Mouse (Mus musculus): ENCODE results near the gene Zfp507. TPM values are rescaled to one million over a fixed set of nuclear protein-coding genes. Genes with fewer than 3 reads are reported as not detected.
A peak's percentile ranks its signal among the peaks of the same experiment; 100 is the strongest.

Gene Zfp507
- polyA plus RNA-seq (2012; rRNA removed), result 2.8 and 3.9 TPM in 2 replicates
- 2.0 and 2.6 TPM in 2 replicates for polyA plus RNA-seq (2014; fragmentation: Nextera tagmentation; extraction: Ambion mirVana)

DNA sequence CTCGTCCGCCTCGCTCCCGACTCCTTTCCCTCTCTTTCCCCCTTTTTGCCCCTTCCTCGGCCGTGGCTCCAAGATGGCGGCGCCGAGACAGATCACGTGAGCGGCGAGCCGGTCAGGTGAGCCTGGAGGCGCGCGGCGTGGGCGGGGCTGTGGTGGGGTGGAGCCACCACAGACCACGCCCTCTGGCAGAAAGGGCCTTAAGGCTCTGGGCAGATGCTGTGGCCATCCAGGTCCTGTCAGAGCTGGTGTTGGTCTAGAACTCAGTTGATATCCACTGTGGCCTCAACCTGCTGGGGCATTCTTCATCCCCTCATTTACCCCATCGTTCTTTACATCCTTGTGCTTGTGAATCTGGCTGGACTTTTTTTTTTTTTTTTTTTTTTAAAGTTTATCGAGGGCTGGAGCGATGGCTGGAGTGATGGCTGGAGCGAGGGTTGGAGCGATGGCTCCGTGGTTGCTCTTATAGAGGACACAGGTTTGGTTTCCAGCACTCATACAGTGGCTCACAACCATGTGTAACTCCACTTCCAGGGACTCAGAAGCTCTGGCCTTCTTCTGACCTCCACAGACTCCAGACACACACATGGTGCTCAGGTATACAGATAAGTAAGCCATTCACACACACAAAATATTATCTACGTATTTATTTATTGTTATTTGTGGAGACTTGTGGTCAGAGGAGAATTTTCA, at the start of gene Zfp507:
Gene Zfp507 (minus strand): TSS at position 98 of the 690 bp plus-strand sequence.
- DNase-seq (ENCODE audit: low read depth in 3 of 3, low spot score in 3 of 3), result peak; percentile 67 to 72 (median 69)
- H3K36me3 ChIP-seq (replicated peaks; ENCODE audit: control insufficient read depth, insufficient read depth, low read depth), result peaks cover 23% of the 10 kb centered on the region
- H3K4me1 ChIP-seq (replicated peaks; ENCODE audit: control insufficient read depth in 2 of 2, insufficient read depth in 2 of 2, low read length in 1 of 2), result peaks cover 0 to 6% of the 10 kb centered on the region in 2 experiments; a peak in 2 of 4 replicates
- H3K27ac ChIP-seq, result peak within 1 kb of the TSS; percentile 63
- peak; percentile 93 for ATAC-seq (ENCODE audit: insufficient read depth)
- no peak for TF ChIP-seq CTCF (IDR thresholded peaks at IDR 0.05; ENCODE audit: low read depth)
- H3K9me3 ChIP-seq (ENCODE audit: control insufficient read depth, low read length), result no peaks in the 10 kb centered on the region
- peak within 1 kb of the TSS; percentile 91 to 95 for H3K4me3 ChIP-seq (ENCODE audit: insufficient read depth in 1 of 2, low read depth in 2 of 2, low read length in 2 of 2)
- H3K4me2 ChIP-seq (ENCODE audit: low read depth), result peak within 1 kb of the TSS; percentile 98
- H3K9ac ChIP-seq (replicated peaks), result peak within 1 kb of the TSS; percentile 94
- no peaks in the 10 kb centered on the region; the same call in 1 of the 2 replicates for H3K27me3 ChIP-seq (ENCODE audit: control insufficient read depth, insufficient read depth, low read length)
- 16% methylated on average over 26 of the region's 26 CpGs for WGBS (ENCODE audit: insufficient replicate concordance)

GRCm38 (mm10) chr7:35850426-35850825, 47.6 kb upstream of the Zfp507 start:
- H3K4me3 ChIP-seq (ENCODE audit: insufficient read depth in 1 of 2, low read depth in 2 of 2, low read length in 2 of 2), result no peak overlapping the region
- 59% methylated on average over 5 of the region's 5 CpGs for WGBS (ENCODE audit: insufficient replicate concordance)
- TF ChIP-seq CTCF (IDR thresholded peaks at IDR 0.05; ENCODE audit: low read depth) (no peak), EP300 (IDR thresholded peaks at IDR 0.05; ENCODE audit: low read depth) (no peak)
- no peaks in the 10 kb centered on the region for H3K4me1 ChIP-seq (replicated peaks; ENCODE audit: control insufficient read depth in 2 of 2, insufficient read depth in 2 of 2, low read length in 1 of 2)
- no peak overlapping the region for H3K27ac ChIP-seq
- no peak overlapping the region for H3K9ac ChIP-seq (replicated peaks)
- DNase-seq (ENCODE audit: low read depth in 3 of 3, low spot score in 3 of 3) (no peak), ATAC-seq (ENCODE audit: insufficient read depth) (no peak)
- no peak overlapping the region for H3K4me2 ChIP-seq (ENCODE audit: low read depth)
- no peaks in the 10 kb centered on the region for H3K27me3 ChIP-seq (ENCODE audit: control insufficient read depth, insufficient read depth, low read length)
- no peaks in the 10 kb centered on the region for H3K9me3 ChIP-seq (ENCODE audit: control insufficient read depth, low read length)
- H3K36me3 ChIP-seq (replicated peaks; ENCODE audit: control insufficient read depth, insufficient read depth, low read depth), result no peaks in the 10 kb centered on the region

DNA sequence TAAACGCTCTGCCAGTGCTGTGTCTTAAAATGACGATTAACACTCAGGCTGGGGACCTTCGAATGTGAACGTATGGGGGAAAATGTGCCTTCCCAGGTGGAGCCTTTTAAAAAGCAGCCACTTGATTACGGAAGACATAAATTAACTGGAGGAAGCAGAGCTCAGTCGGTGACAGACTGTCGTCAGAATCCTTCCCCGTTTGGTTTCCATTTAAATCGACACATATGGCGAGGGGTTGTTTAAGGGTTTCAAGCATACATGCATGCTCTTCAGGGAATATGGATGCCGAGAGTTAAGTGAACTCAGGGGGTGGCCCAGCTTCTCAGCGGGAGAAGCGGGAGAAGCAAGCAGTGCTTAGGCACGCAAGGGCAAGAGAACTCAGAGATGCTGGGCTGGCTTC, 45.7 kb upstream of the Zfp507 start:
- Histone ChIP-seq H3K27ac (no peak overlapping the region), H3K9me3 (ENCODE audit: control insufficient read depth, low read length) (no peaks in the 10 kb centered on the region), H3K4me2 (ENCODE audit: low read depth) (no peak overlapping the region), H3K4me1 (replicated peaks; ENCODE audit: control insufficient read depth in 2 of 2, insufficient read depth in 2 of 2, low read length in 1 of 2) (no peaks in the 10 kb centered on the region), H3K9ac (replicated peaks) (no peak overlapping the region), H3K36me3 (replicated peaks; ENCODE audit: control insufficient read depth, insufficient read depth, low read depth) (no peaks in the 10 kb centered on the region), H3K27me3 (ENCODE audit: control insufficient read depth, insufficient read depth, low read length) (no peaks in the 10 kb centered on the region), H3K4me3 (ENCODE audit: insufficient read depth in 1 of 2, low read depth in 2 of 2, low read length in 2 of 2) (no peak overlapping the region)
- no peak for TF ChIP-seq CTCF (IDR thresholded peaks at IDR 0.05; ENCODE audit: low read depth)
- TF ChIP-seq EP300 (IDR thresholded peaks at IDR 0.05; ENCODE audit: low read depth), result no peak
- no peak for DNase-seq (ENCODE audit: low read depth in 3 of 3, low spot score in 3 of 3)
- WGBS (ENCODE audit: insufficient replicate concordance), result 45% methylated on average over 14 of the region's 14 CpGs
- ATAC-seq (ENCODE audit: insufficient read depth), result no peak

DNA sequence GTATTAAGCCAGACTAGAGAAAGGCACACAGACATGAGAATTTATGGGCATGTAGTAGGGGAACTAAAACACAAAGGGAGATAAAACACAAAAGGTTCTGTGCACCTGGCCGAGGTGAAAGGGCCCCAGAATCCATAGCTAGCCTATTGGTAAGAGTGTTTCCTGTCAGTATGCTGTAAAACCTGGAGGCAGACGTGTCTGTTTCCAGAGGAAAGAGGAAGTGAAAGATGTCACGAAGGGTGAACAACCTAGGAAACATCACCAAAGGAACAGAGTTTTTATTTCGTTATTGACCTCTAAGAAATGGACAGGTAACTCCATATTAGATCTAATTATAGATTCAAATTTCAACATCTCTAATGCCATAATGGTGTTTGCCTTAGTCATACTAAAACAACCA, 37.7 kb upstream of the Zfp507 start:
- no peaks in the 10 kb centered on the region for H3K9me3 ChIP-seq (ENCODE audit: control insufficient read depth, low read length)
- no peaks in the 10 kb centered on the region for H3K36me3 ChIP-seq (replicated peaks; ENCODE audit: control insufficient read depth, insufficient read depth, low read depth)
- no peak overlapping the region for H3K9ac ChIP-seq (replicated peaks)
- TF ChIP-seq EP300 (IDR thresholded peaks at IDR 0.05; ENCODE audit: low read depth) (no peak), CTCF (IDR thresholded peaks at IDR 0.05; ENCODE audit: low read depth) (no peak)
- no peaks in the 10 kb centered on the region for H3K27me3 ChIP-seq (ENCODE audit: control insufficient read depth, insufficient read depth, low read length)
- H3K27ac ChIP-seq, result no peak overlapping the region
- H3K4me2 ChIP-seq (ENCODE audit: low read depth), result no peak overlapping the region
- ATAC-seq (ENCODE audit: insufficient read depth) (no peak), DNase-seq (ENCODE audit: low read depth in 3 of 3, low spot score in 3 of 3) (no peak)
- H3K4me1 ChIP-seq (replicated peaks; ENCODE audit: control insufficient read depth in 2 of 2, insufficient read depth in 2 of 2, low read length in 1 of 2), result peaks cover 0 to 4% of the 10 kb centered on the region in 2 experiments; a peak in 2 of 4 replicates
- WGBS (ENCODE audit: insufficient replicate concordance), result 22% methylated on average over 4 of the region's 4 CpGs
- H3K4me3 ChIP-seq (ENCODE audit: insufficient read depth in 1 of 2, low read depth in 2 of 2, low read length in 2 of 2), result no peak overlapping the region

DNA sequence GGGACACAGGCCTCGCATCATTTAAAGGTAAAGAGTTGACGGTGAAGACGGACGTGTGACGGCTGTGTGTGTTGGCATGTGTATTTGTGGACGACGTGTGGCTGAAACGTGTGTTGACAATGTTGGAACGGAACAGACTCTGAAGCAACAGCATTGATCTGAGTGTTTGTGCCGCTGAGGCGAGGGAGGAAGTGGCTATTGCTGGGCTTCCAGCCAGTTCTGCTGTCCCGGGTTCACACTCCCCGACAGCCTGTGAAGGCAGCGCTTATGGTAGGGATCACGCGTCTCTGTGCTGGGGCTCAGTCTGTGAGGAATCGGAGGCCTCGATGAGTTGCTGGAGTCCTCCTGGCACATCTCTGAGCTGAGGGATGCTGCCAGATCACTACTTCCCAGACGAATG, 34.0 kb upstream of the Zfp507 start:
- Histone ChIP-seq H3K4me2 (ENCODE audit: low read depth) (0 out of 2 replicates have a peak overlapping the region, but pooled peaks have one; percentile 15), H3K27ac (no peak overlapping the region), H3K36me3 (replicated peaks; ENCODE audit: control insufficient read depth, insufficient read depth, low read depth) (no peaks in the 10 kb centered on the region), H3K27me3 (ENCODE audit: control insufficient read depth, insufficient read depth, low read length) (no peaks in the 10 kb centered on the region), H3K9me3 (ENCODE audit: control insufficient read depth, low read length) (no peaks in the 10 kb centered on the region), H3K9ac (replicated peaks) (no peak overlapping the region), H3K4me1 (replicated peaks; ENCODE audit: control insufficient read depth in 2 of 2, insufficient read depth in 2 of 2, low read length in 1 of 2) (peaks cover 0 to 4% of the 10 kb centered on the region in 2 experiments; a peak in 2 of 4 replicates), H3K4me3 (ENCODE audit: insufficient read depth in 1 of 2, low read depth in 2 of 2, low read length in 2 of 2) (no peak overlapping the region)
- WGBS (ENCODE audit: insufficient replicate concordance), result 56% methylated on average over 19 of the region's 19 CpGs
- TF ChIP-seq CTCF (IDR thresholded peaks at IDR 0.05; ENCODE audit: low read depth) (no peak), EP300 (IDR thresholded peaks at IDR 0.05; ENCODE audit: low read depth) (no peak)
- no peak for DNase-seq (ENCODE audit: low read depth in 3 of 3, low spot score in 3 of 3)
- ATAC-seq (ENCODE audit: insufficient read depth), result 0 out of 2 replicates have a peak, but pooled peaks have one; percentile 15

All from liver, embryonic 14.5 days (tissue).